9 mouse cellular contexts compared by ENCODE assay signal in genomic region chr4:117218517-117219219, GRCm38 (mm10). TPM values are rescaled to one million over a fixed set of nuclear protein-coding genes. Genes with fewer than 3 reads are reported as not detected.
DNase-seq lines count a peak whose midpoint lies in the region; ATAC-seq lines count a peak whose summit lies in the region.
"Had no signal": no experiment of that assay in that cellular context is flagged by ENCODE, and none has a peak within 500 bp of the region (broad histone marks: within the 10 kb centered on the region; RNA-seq: fewer than 3 reads in every experiment).

No protein-coding gene starts in this region.

- H3K9ac ChIP-seq in liver, embryonic 16.5 days (ENCODE audit: low read depth, low read length), result no peak overlapping the region
- H3K9ac ChIP-seq in neural tube, embryonic 14.5 days (replicated peaks; ENCODE audit: low read depth, low read length), result no peak overlapping the region
- H3K9ac ChIP-seq: limb, embryonic 12.5 days had no signal

- ATAC-seq in liver, embryonic 16.5 days (ENCODE audit: low read depth), result 0 out of 2 replicates have a peak, but pooled peaks have one; percentile 19
- peak; percentile 56; the same call in 1 of the 2 replicates for ATAC-seq in neural tube, embryonic 14.5 days (ENCODE audit: low read depth)

- no peak overlapping the region for H3K27ac ChIP-seq in liver, embryonic 16.5 days (ENCODE audit: low read length)
- H3K27ac ChIP-seq in neural tube, embryonic 14.5 days (ENCODE audit: low read depth, low read length), result no peak overlapping the region
- H3K27ac ChIP-seq: limb, embryonic 12.5 days had no signal

- 17% methylated on average over 10 of the region's 10 CpGs for WGBS in liver, embryonic 16.5 days (ENCODE audit: insufficient replicate concordance)
- 35% methylated on average over 10 of the region's 10 CpGs for WGBS in neural tube, embryonic 14.5 days

- H3K27me3 ChIP-seq in liver, embryonic 16.5 days (ENCODE audit: control insufficient read depth, insufficient read depth, low read depth, low read length), result no peaks in the 10 kb centered on the region
- H3K27me3 ChIP-seq in neural tube, embryonic 14.5 days (ENCODE audit: control insufficient read depth, insufficient read depth, low read length), result no peaks in the 10 kb centered on the region

- no peak overlapping the region for H3K4me3 ChIP-seq in liver, embryonic 16.5 days (ENCODE audit: low read depth, low read length)
- no peak overlapping the region for H3K4me3 ChIP-seq in neural tube, embryonic 14.5 days (ENCODE audit: low read depth, low read length)
- H3K4me3 ChIP-seq: limb, embryonic 12.5 days had no signal

- intact Hi-C loops in gastrocnemius, postnatal 14 days (cut with DNase I; ENCODE audit: low total_unique reads), result no loop called here

- peaks cover 4% of the 10 kb centered on the region for H3K4me1 ChIP-seq in liver, embryonic 16.5 days (ENCODE audit: control insufficient read depth, low read depth, low read length)
- H3K4me1 ChIP-seq in neural tube, embryonic 14.5 days (ENCODE audit: control insufficient read depth, insufficient read depth, low read length), result no peaks in the 10 kb centered on the region
- H3K4me1 ChIP-seq: limb, embryonic 12.5 days had no signal

- peak; percentile 64 to 67 for DNase-seq in B cell, adult 2 months
- DNase-seq in ES-CJ7 (ENCODE audit: low read depth, low spot score), result peak; percentile 77
- peak; percentile 75 to 78 for DNase-seq in cerebellum, postnatal 10 days
- DNase-seq in gastrocnemius, postnatal 14 days, result peak; percentile 38
- DNase-seq in kidney, adult 9 months, result peak; percentile 81
- no peak for DNase-seq in frontal cortex, postnatal 14 days (ENCODE audit: low spot score in 2 of 2)

- H3K9me3 ChIP-seq in liver, embryonic 16.5 days (replicated peaks; ENCODE audit: control insufficient read depth, low read length), result no peaks in the 10 kb centered on the region
- no peaks in the 10 kb centered on the region for H3K9me3 ChIP-seq in neural tube, embryonic 14.5 days (ENCODE audit: control insufficient read depth, low read length)
- H3K9me3 ChIP-seq: limb, embryonic 12.5 days had no signal

- H3K4me2 ChIP-seq in liver, embryonic 16.5 days (ENCODE audit: low read depth, low read length), result 0 out of 2 replicates have a peak overlapping the region, but pooled peaks have one; percentile 17
- no peak overlapping the region for H3K4me2 ChIP-seq in neural tube, embryonic 14.5 days (ENCODE audit: low read depth, low read length)
- H3K4me2 ChIP-seq: limb, embryonic 12.5 days had no signal

- H3K36me3 ChIP-seq in liver, embryonic 16.5 days (ENCODE audit: control insufficient read depth, insufficient read depth), result no peaks in the 10 kb centered on the region
- H3K36me3 ChIP-seq in neural tube, embryonic 14.5 days (ENCODE audit: control insufficient read depth, insufficient read depth, low read length), result no peaks in the 10 kb centered on the region
- H3K36me3 ChIP-seq: limb, embryonic 12.5 days had no signal

RNA-seq across cellular contexts. Expression of gene Tmem53, which starts 33.1 kb away (rescaled TPM):
- 1 to 10 TPM; 4.0 to 5.9 TPM for total RNA-seq in gastrocnemius, postnatal 14 days (2021)
- polyA plus RNA-seq in liver, embryonic 16.5 days (2015; fragmentation: Nextera tagmentation; extraction: Ambion mirVana), result 10.8 and 10.9 TPM in 2 replicates
- 6.4 and 7.3 TPM in 2 replicates for polyA plus RNA-seq in neural tube, embryonic 14.5 days (2014; fragmentation: Nextera tagmentation; extraction: Ambion mirVana)

RNA-seq across cellular contexts. Expression of gene Armh1, which starts 33.3 kb away (rescaled TPM):
- total RNA-seq in gastrocnemius, postnatal 14 days (2021), result not detected
- 0.09 TPM in 1 of 2 replicates, not detected in the other for polyA plus RNA-seq in liver, embryonic 16.5 days (2015; fragmentation: Nextera tagmentation; extraction: Ambion mirVana)
- polyA plus RNA-seq in neural tube, embryonic 14.5 days (2014; fragmentation: Nextera tagmentation; extraction: Ambion mirVana), result 0.46 and 0.86 TPM in 2 replicates

RNA-seq across cellular contexts. Expression of gene Kif2c, which starts 36.2 kb away (rescaled TPM):
- total RNA-seq in gastrocnemius, postnatal 14 days (2021), result 1 to 10 TPM; 1.6 to 1.8 TPM
- 26.8 and 28.9 TPM in 2 replicates for polyA plus RNA-seq in liver, embryonic 16.5 days (2015; fragmentation: Nextera tagmentation; extraction: Ambion mirVana)
- 3.5 and 6.0 TPM in 2 replicates for polyA plus RNA-seq in neural tube, embryonic 14.5 days (2014; fragmentation: Nextera tagmentation; extraction: Ambion mirVana)

Comparison
In these comparisons a context has a peak if more than half of its experiments do, and no peak if none do; other contexts are left out.
1. DNase-seq: peak in B cell, adult 2 months (2 of 2), ES-CJ7 (single experiment), cerebellum, postnatal 10 days (2 of 2), gastrocnemius, postnatal 14 days (single experiment) and kidney, adult 9 months (single experiment); none in frontal cortex, postnatal 14 days (0 of 2).